Mouse (Mus musculus): Measurements from ENCODE around the gene Sec16a. TPM values are rescaled to one million over a fixed set of nuclear protein-coding genes. Genes with fewer than 3 reads are reported as not detected.

Gene Sec16a
- polyA plus RNA-seq (2012; rRNA removed), result 69.0 and 72.8 TPM in 2 replicates

DNA sequence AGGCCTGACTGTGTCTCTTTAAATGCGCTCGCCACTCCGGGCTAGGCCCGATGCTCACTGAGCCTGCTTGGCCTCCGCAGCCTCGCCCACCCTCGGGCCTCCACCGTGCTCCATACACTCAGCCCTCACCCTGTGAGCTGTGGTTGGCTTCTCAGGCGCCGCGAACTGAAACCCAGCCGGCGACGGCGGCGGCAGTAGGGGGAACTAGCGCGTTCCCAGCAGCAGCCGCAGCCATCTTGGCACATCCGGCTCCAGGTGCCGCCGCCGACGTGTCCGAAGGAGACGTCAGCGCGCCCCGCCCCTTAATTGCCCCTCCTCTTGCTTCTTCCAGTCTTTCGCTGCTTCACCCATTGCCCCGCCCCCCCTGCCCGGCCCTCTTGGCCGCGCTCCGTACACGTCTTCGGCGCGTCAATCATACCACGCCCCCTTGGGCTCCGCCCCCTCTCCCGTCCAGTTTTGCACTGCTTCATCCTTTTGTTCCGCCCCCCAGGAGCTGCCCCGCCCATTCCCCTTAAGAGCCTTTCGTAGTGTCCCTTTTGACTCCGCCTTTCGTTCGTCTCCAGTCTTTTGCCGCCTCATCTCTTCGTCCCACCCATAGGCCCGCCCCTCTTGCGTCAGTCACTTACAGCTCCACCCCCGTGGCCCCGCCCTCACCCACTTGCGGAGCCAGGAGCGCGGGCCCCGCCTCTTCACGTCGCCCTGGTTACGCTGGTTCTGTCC, at the start of gene Sec16a:
Gene Sec16a (minus strand): TSS at position 271 of the 720 bp plus-strand sequence.
- Histone ChIP-seq H3K4me3 (replicated peaks; ENCODE audit: extremely low read depth, low read depth, low read length) (peak within 1 kb of the TSS; percentile 97), H3K4me1 (ENCODE audit: control insufficient read depth, insufficient read depth, low read length) (peaks cover 17% of the 10 kb centered on the region)
- DNase-seq, result peak; percentile 99
- TF ChIP-seq CTCF (IDR thresholded peaks at IDR 0.05; ENCODE audit: insufficient read depth, low read length) (no peak), POLR2A (IDR thresholded peaks at IDR 0.05; ENCODE audit: borderline replicate concordance, extremely low read depth, low read depth, low read length) (peak; percentile 80)
- under 1% methylated on average over 60 of the region's 61 CpGs for WGBS

DNA sequence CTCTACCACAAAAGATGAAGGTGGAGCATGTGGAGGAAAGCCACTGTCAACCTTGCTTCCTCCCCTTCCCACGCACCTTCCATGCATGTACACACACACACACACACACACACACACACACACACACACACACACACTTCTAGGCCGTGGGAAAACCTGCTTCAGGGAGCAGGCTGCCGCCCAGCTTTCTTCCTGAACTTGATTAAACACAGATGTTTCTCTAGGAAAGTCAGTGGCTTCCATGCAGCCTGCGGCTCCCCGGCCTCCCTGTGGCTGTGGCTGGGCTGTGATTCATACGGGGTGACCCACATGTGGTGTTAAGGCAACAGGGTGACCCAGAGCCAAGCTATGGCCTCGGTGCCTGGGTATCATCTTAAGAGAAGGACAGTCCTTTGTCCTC, 49.4 kb upstream of the Sec16a start:
- DNase-seq, result no peak
- Histone ChIP-seq H3K4me3 (replicated peaks; ENCODE audit: extremely low read depth, low read depth, low read length) (no peak overlapping the region), H3K4me1 (ENCODE audit: control insufficient read depth, insufficient read depth, low read length) (peaks cover 77% of the 10 kb centered on the region)
- no peak for TF ChIP-seq POLR2A (IDR thresholded peaks at IDR 0.05; ENCODE audit: borderline replicate concordance, extremely low read depth, low read depth, low read length)
- WGBS, result 12% methylated on average over 7 of the region's 7 CpGs

DNA sequence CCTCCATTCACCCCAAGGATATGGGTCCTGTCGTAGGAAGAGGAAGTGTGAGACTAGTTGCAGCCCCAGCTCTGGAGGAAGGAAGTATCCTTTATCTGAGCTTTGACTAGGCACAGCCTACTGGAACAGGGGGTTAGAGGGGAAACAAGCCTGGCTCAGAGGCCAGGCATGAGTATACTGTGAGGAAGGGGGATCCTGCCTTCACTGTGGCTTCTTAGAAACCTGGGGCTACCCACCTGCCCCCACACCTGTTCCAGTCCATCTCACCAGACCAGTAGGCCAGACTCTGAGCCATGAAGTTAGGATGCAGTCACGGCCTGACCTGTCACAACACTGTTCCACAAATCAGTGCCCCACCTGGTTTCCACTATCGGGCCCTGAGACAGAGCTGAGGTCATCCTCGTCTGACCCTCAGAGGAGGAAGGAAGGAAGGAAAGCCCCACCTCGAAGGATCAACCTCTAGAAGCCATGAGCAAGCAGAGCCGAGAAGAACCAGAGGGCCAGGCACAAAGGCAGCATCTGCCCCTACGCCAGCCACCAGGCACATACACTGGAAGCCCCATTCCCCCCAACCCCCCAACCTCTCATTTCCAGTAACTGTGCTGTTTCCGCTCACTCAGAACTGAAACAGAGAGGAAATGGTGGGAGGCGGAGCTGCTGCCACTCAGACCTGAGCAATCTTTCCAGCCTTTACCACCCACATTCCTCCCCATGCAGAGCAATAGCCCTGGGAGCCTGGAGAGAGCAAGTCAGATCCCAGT, 48.2 kb upstream of the Sec16a start:
- Histone ChIP-seq H3K4me1 (ENCODE audit: control insufficient read depth, insufficient read depth, low read length) (peaks cover 77% of the 10 kb centered on the region), H3K4me3 (replicated peaks; ENCODE audit: extremely low read depth, low read depth, low read length) (no peak overlapping the region)
- no peak for TF ChIP-seq POLR2A (IDR thresholded peaks at IDR 0.05; ENCODE audit: borderline replicate concordance, extremely low read depth, low read depth, low read length)
- no peak for TF ChIP-seq CTCF (IDR thresholded peaks at IDR 0.05; ENCODE audit: insufficient read depth, low read length)
- WGBS, result 14% methylated on average over 9 of the region's 9 CpGs
- DNase-seq, result no peak

DNA sequence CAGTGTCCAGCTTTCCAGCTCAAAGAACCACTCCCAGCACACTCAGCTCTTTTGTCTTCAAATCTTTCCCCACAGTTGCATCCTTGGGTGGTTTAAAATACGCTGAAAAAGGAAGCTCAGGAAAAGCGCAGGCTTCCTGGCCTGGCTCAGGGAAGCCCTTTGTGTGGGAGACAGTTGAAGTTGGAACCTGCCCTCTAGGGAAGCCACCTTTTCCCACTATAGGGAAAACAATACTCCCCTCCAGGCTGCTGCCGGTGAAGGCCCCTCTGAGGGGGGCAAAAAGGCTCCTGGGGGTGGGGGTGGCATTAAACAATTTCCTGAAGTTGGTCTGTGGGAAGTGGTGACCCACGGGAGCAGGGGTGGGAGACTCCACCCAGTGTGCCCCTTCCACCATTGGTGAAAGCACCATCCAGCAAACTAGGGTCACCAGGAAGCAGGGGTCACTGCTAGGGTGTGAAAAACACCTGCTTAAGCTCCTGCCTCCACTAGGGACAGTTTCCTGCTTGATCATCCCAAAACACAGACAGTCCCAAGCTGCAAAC, 45.8 kb upstream of the Sec16a start:
- no peak overlapping the region for H3K4me3 ChIP-seq (replicated peaks; ENCODE audit: extremely low read depth, low read depth, low read length)
- TF ChIP-seq CTCF (IDR thresholded peaks at IDR 0.05; ENCODE audit: insufficient read depth, low read length), result no peak
- no peak for TF ChIP-seq POLR2A (IDR thresholded peaks at IDR 0.05; ENCODE audit: borderline replicate concordance, extremely low read depth, low read depth, low read length)
- no peak for DNase-seq
- peaks cover 74% of the 10 kb centered on the region for H3K4me1 ChIP-seq (ENCODE audit: control insufficient read depth, insufficient read depth, low read length)
- WGBS, result 28% methylated on average over 4 of the region's 4 CpGs

DNA sequence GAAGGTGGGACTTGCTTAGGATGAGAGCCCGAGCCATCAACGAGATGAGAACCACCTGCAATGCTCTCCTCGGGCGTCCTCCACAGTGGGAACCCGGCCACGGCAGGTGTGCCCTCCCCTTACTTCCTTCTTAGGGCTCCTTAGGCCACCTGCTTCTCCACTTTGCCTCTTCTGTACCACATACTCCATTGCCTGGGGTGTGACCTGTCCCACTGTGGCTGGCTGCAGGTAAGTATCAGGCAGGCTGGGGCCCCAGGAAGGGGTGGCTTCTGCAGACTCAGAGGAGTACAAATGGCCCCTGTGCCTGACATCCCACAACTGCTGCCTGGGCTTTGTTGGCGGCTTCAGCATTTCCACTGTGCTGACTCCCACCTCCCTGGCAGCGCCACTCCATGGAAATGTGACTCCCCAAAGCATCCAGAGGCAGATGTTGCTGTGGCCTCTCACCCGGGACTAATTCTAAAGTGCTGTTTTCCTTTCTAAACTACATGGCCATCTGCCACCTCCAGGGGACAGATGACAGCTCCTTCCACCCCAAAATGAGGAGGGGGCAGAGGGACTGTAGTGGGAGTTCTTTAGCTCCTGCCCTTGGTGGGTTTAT, 43.6 kb upstream of the Sec16a start:
- 39% methylated on average over 9 of the region's 9 CpGs for WGBS

DNA sequence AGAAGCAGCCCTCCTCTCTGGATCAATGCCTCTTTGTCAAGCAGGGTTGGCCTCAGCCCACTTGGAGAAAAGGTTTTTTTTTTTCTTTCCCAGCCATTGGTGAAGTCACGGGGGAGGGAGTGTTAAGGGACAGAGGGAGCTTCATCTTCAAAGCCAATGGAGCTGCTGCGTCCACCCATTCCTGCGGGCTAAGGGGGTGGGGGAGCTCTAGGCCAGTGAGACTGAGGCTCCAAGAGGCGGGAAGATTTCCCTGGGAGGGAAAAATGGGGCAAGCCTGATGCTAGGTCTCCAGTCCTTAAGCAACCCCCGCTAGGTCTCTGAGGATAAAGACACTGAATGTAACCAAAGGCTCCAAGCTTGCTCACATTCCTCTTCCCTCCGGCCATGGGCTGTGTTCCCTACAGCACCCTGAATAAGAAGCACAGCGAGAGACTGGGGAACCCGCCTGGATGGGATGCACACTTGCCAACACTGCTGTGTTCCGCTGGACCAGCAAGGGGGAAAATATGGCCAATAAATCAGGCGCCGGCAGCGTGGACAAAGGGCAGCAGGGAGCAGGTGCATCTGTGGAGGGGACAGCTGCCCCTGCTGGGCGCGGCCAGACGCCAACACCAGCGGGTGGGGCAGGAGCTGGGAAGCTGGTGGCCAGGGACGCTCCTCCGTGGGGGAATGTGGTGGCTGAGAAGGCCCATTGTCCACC, 42.5 kb upstream of the Sec16a start:
- TF ChIP-seq CTCF (IDR thresholded peaks at IDR 0.05; ENCODE audit: insufficient read depth, low read length), result no peak
- no peak for TF ChIP-seq POLR2A (IDR thresholded peaks at IDR 0.05; ENCODE audit: borderline replicate concordance, extremely low read depth, low read depth, low read length)
- DNase-seq, result no peak
- Histone ChIP-seq H3K4me3 (replicated peaks; ENCODE audit: extremely low read depth, low read depth, low read length) (no peak overlapping the region), H3K4me1 (ENCODE audit: control insufficient read depth, insufficient read depth, low read length) (peaks cover 67% of the 10 kb centered on the region)
- 37% methylated on average over 18 of the region's 18 CpGs for WGBS

More for the DNA sequence above, 43.6 kb upstream of the Sec16a start:
- Histone ChIP-seq H3K4me1 (ENCODE audit: control insufficient read depth, insufficient read depth, low read length) (peaks cover 68% of the 10 kb centered on the region), H3K4me3 (replicated peaks; ENCODE audit: extremely low read depth, low read depth, low read length) (no peak overlapping the region)
- TF ChIP-seq POLR2A (IDR thresholded peaks at IDR 0.05; ENCODE audit: borderline replicate concordance, extremely low read depth, low read depth, low read length), result no peak
- TF ChIP-seq CTCF (IDR thresholded peaks at IDR 0.05; ENCODE audit: insufficient read depth, low read length), result no peak
- no peak for DNase-seq

DNA sequence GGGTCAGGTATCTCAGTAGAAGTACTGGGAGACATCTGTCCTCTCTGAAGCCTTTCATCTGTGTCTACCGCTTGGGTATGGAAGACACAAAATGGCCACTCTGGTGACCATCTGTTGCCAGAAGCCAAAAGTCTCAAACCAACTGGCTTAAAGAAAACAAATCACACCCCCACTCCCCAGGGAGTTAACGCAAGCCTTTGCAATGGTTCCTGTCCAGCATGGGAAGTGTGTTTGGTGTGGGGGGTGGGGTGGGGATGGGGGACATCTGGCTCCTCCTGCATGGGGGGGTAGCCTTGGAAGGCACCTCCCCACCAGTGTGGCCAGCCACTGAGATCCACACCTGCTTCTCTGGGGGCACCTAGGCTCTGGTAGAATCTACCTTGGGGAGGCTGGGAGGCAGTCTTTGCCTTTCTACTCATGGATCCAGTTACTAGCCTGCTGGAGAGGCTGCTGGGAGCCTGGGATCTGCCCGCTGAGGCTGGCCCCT, 41.9 kb upstream of the Sec16a start:
- DNase-seq, result no peak
- no peak overlapping the region for H3K4me3 ChIP-seq (replicated peaks; ENCODE audit: extremely low read depth, low read depth, low read length)

DNA sequence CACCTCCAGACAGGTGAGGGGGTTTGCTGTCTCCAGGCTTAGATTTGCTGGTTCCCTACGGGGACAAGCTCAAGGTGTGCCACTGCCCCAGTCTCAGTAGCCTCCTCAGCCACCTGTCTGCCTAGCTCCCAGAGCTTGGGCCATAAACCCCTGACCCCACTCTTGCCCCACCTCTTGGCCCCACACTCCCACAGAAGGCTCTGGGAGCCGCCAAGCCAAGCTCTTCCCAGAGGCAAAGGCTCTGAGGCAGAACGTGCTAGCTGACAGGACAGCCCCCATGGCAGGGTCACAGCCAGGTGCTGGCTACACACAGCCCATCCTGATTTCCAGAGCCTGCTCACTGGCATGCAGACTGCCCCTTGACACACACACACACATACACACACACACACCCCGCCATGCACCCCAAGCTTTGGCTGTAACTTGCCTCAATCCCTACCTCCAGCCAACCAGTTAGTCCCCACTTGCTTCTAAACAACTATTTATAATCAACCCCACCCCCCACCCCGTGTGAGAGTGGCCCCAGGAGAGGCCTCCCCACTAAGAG, 41.3 kb upstream of the Sec16a start:
- no peak for DNase-seq
- Histone ChIP-seq H3K4me3 (replicated peaks; ENCODE audit: extremely low read depth, low read depth, low read length) (no peak overlapping the region), H3K4me1 (ENCODE audit: control insufficient read depth, insufficient read depth, low read length) (peaks cover 72% of the 10 kb centered on the region)
- 41% methylated on average over 5 of the region's 5 CpGs for WGBS
- no peak for TF ChIP-seq CTCF (IDR thresholded peaks at IDR 0.05; ENCODE audit: insufficient read depth, low read length)
- TF ChIP-seq POLR2A (IDR thresholded peaks at IDR 0.05; ENCODE audit: borderline replicate concordance, extremely low read depth, low read depth, low read length), result no peak

More for the DNA sequence above, 41.9 kb upstream of the Sec16a start:
- WGBS, result 37% methylated on average over 3 of the region's 3 CpGs
- peaks cover 70% of the 10 kb centered on the region for H3K4me1 ChIP-seq (ENCODE audit: control insufficient read depth, insufficient read depth, low read length)
- TF ChIP-seq POLR2A (IDR thresholded peaks at IDR 0.05; ENCODE audit: borderline replicate concordance, extremely low read depth, low read depth, low read length) (no peak), CTCF (IDR thresholded peaks at IDR 0.05; ENCODE audit: insufficient read depth, low read length) (no peak)
